Mouse (Mus musculus): Measurements from ENCODE around the gene Itgb5. TPM values are rescaled to one million over a fixed set of nuclear protein-coding genes. Genes with fewer than 3 reads are reported as not detected.
A peak's percentile ranks its signal among the peaks of the same experiment; 100 is the strongest.

Itgb5 gene
- polyA plus RNA-seq, 2 experiments: 10.8 to 14.1 TPM

DNA sequence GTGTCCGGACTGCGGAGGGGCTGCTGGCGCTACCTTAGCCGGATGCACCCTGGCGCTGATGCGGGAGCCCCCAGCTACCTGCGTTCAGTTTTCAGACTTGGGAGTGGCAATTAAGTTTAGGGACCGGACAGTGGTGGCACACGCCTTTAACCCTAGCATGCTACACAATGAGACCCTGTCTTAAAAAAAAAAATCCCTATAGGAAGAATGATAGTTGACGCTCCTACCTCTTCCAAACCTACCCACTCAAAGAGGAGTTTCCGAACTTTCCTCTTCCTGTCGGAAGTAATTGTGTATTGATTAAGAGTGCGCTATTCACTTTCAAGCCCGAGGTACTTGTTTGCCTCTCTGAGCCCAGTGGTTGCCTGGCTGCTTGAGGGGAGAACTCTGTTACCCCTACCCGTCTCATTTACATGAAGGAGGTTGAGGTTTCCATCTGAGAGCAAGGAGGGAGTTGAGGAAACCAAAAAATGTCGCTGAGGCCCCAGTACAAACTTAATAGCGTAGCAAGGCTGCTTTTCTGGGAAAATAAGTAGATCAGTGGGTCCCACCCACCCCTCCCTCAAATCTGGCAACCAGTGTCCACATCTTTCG lies 1.1 kb downstream of the Itgb5 start:
- no peaks in the 10 kb centered on the region for H3K36me3 ChIP-seq (replicated peaks; ENCODE audit: control insufficient read depth, insufficient read depth, low read depth)
- no peak overlapping the region for H3K27ac ChIP-seq
- H3K9ac ChIP-seq (replicated peaks): no peak overlapping the region
- peak overlapping the region; percentile 47 for H3K4me2 ChIP-seq (ENCODE audit: low read depth)
- no peaks in the 10 kb centered on the region for H3K9me3 ChIP-seq (ENCODE audit: control insufficient read depth, low read length)
- WGBS (ENCODE audit: insufficient replicate concordance): 8% methylated on average over 18 of the region's 18 CpGs
- DNase-seq (ENCODE audit: low read depth in 3 of 3, low spot score in 3 of 3) (no peak), ATAC-seq (ENCODE audit: insufficient read depth) (no peak)
- H3K4me3 ChIP-seq (ENCODE audit: insufficient read depth in 1 of 2, low read depth in 2 of 2, low read length in 2 of 2): peak overlapping the region; percentile 54 to 60
- no peak for TF ChIP-seq EP300 (IDR thresholded peaks at IDR 0.05; ENCODE audit: low read depth)
- TF ChIP-seq CTCF (IDR thresholded peaks at IDR 0.05; ENCODE audit: low read depth): no peak
- peaks cover 49% of the 10 kb centered on the region for H3K27me3 ChIP-seq (ENCODE audit: control insufficient read depth, insufficient read depth, low read length)
- H3K4me1 ChIP-seq (replicated peaks; ENCODE audit: control insufficient read depth in 2 of 2, insufficient read depth in 2 of 2, low read length in 1 of 2): peaks cover 0 to 15% of the 10 kb centered on the region in 2 experiments; a peak in 2 of 4 replicates

DNA sequence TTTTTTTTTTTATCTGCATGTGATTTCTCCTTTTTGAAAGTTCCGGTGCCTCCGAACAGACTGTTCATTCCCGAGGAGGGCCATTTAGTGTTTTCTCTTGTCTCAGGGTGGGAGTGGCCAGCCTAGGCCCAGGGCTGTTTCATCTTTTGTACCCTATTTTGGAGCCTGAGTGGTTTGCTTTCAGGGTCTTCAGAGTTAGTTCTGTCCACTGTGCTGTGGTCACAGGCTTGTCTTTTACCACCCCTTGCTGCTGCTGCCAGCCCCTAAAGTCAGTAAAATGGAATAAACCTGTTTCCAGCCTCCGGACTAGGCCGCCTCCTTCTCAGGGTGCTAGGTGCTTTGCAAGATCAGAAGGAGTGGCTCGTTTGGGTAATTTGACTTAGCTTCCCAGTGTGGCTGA lies 2.6 kb downstream of the Itgb5 start:
- Histone ChIP-seq H3K27ac (no peak overlapping the region), H3K4me2 (ENCODE audit: low read depth) (peak overlapping the region; percentile 59), H3K4me1 (replicated peaks; ENCODE audit: control insufficient read depth in 2 of 2, insufficient read depth in 2 of 2, low read length in 1 of 2) (peaks cover 0 to 19% of the 10 kb centered on the region in 2 experiments; a peak in 2 of 4 replicates), H3K36me3 (replicated peaks; ENCODE audit: control insufficient read depth, insufficient read depth, low read depth) (no peaks in the 10 kb centered on the region), H3K9me3 (ENCODE audit: control insufficient read depth, low read length) (no peaks in the 10 kb centered on the region), H3K9ac (replicated peaks) (no peak overlapping the region), H3K27me3 (ENCODE audit: control insufficient read depth, insufficient read depth, low read length) (peaks cover 49% of the 10 kb centered on the region), H3K4me3 (ENCODE audit: insufficient read depth in 1 of 2, low read depth in 2 of 2, low read length in 2 of 2) (no peak overlapping the region)
- TF ChIP-seq EP300 (IDR thresholded peaks at IDR 0.05; ENCODE audit: low read depth) (no peak), CTCF (IDR thresholded peaks at IDR 0.05; ENCODE audit: low read depth) (no peak)
- DNase-seq (ENCODE audit: low read depth in 3 of 3, low spot score in 3 of 3): no peak
- WGBS (ENCODE audit: insufficient replicate concordance): 56% methylated on average over 6 of the region's 6 CpGs
- ATAC-seq (ENCODE audit: insufficient read depth): no peak

DNA sequence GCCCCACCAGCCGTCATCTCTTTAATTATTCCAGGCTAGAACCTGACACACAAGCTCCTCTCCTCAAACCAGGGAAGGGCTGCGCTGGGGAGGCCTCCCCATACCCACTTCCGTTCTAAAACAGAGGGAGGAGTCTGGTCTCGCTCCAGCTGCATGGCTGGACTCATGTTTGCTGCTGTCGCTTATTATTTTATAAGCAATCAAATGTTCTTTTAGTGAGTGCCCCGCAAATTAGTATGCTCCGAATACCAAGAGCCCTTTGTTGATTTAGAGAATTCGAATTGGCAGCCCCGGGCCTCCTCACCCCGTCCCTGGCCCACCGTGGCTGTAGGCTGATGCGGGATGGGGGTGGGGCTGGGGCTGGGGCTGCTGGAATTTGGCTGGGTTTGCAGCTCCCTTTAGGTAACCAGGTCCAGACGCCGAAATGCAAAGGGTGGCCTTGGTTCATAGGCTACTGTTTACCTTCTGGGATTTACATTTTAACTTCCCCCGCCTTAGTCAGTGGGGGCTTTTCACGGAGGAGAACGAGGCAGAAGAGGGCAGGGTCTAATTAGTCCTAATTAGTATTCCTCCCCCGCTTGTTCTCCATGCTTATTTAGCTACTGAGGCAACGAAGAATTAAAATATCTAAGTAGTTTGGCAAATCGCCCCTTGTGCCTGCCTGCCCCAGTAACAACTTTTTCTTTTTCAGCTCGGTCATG lies 3.4 kb downstream of the Itgb5 start:
- no peaks in the 10 kb centered on the region for H3K36me3 ChIP-seq (replicated peaks; ENCODE audit: control insufficient read depth, insufficient read depth, low read depth)
- 3% methylated on average over 21 of the region's 21 CpGs for WGBS (ENCODE audit: insufficient replicate concordance)
- H3K27me3 ChIP-seq (ENCODE audit: control insufficient read depth, insufficient read depth, low read length): peaks cover 49% of the 10 kb centered on the region
- H3K9me3 ChIP-seq (ENCODE audit: control insufficient read depth, low read length): no peaks in the 10 kb centered on the region
- peak overlapping the region; percentile 59 for H3K4me2 ChIP-seq (ENCODE audit: low read depth)
- H3K27ac ChIP-seq: no peak overlapping the region; the same call in 1 of the 2 replicates
- ATAC-seq (ENCODE audit: insufficient read depth): no peak
- no peak overlapping the region for H3K9ac ChIP-seq (replicated peaks)
- no peak for DNase-seq (ENCODE audit: low read depth in 3 of 3, low spot score in 3 of 3)
- peak overlapping the region in 1 of 2 experiments; percentile 17; a peak in 2 of 4 replicates for H3K4me3 ChIP-seq (ENCODE audit: insufficient read depth in 1 of 2, low read depth in 2 of 2, low read length in 2 of 2)
- peaks cover 0 to 23% of the 10 kb centered on the region in 2 experiments; a peak in 2 of 4 replicates for H3K4me1 ChIP-seq (replicated peaks; ENCODE audit: control insufficient read depth in 2 of 2, insufficient read depth in 2 of 2, low read length in 1 of 2)
- TF ChIP-seq CTCF (IDR thresholded peaks at IDR 0.05; ENCODE audit: low read depth): no peak

DNA sequence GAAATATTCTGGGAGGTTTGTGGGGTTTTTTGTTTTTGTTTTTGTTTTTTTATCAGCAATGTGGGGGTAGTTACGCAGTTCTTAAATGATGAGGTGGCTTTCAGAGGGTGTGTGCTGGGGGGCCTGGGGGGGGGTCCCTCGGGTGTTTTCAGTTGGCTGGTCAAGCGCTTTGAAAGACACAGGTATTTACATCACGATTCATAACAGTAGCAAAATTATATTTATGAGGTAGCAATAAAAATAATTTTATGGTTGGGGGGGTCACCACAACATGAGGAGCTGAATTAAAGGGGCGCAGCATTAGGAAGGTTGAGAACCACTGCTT lies 3.9 kb downstream of the Itgb5 start:
- DNase-seq (ENCODE audit: low read depth in 3 of 3, low spot score in 3 of 3) (no peak), ATAC-seq (ENCODE audit: insufficient read depth) (no peak)
- Histone ChIP-seq H3K4me2 (ENCODE audit: low read depth) (peak overlapping the region; percentile 59), H3K27me3 (ENCODE audit: control insufficient read depth, insufficient read depth, low read length) (peaks cover 49% of the 10 kb centered on the region), H3K9ac (replicated peaks) (no peak overlapping the region), H3K9me3 (ENCODE audit: control insufficient read depth, low read length) (no peaks in the 10 kb centered on the region), H3K27ac (no peak overlapping the region; the same call in 1 of the 2 replicates), H3K4me1 (replicated peaks; ENCODE audit: control insufficient read depth in 2 of 2, insufficient read depth in 2 of 2, low read length in 1 of 2) (peaks cover 0 to 23% of the 10 kb centered on the region in 2 experiments; a peak in 2 of 4 replicates), H3K36me3 (replicated peaks; ENCODE audit: control insufficient read depth, insufficient read depth, low read depth) (no peaks in the 10 kb centered on the region), H3K4me3 (ENCODE audit: insufficient read depth in 1 of 2, low read depth in 2 of 2, low read length in 2 of 2) (0 out of 4 replicates have a peak overlapping the region, but pooled peaks of 1 of the 2 experiments have one; percentile 12)
- 10% methylated on average over 5 of the region's 5 CpGs for WGBS (ENCODE audit: insufficient replicate concordance)
- TF ChIP-seq EP300 (IDR thresholded peaks at IDR 0.05; ENCODE audit: low read depth) (no peak), CTCF (IDR thresholded peaks at IDR 0.05; ENCODE audit: low read depth) (no peak)

DNA sequence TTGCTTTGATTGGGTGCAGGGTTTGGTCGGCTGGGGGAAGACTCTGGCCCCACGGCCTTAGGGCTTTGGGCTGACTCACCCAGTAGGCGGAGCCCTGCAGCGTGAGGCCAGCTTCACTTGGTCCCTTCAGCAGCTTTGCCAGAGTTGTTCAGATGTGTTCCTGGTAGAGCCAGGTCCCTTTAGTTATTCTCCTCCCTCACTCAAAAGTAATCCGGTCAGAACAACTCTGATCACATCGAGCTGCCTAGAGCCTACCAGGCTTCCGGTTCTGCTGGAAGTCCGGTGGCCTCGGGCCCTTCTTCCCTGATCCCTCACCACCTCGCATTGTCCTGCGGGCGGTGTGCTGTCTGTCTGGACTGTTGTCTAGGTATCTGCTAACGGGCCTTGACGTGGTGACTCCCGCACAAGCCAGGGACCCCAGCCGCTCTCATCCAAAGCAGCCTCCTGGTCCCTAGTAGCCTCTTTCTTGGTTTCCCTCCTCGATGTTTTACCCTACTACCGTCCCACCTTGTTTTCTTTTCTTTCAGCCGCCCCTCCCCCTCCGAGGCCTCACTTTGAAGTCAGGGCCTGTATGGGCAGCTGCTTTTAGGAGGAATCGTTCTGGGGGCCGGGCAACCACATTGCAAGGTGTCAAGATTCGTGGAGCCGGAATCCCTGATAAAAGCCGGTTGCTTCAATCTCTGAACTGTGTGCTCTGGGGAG lies 4.5 kb downstream of the Itgb5 start:
- Histone ChIP-seq H3K4me3 (ENCODE audit: insufficient read depth in 1 of 2, low read depth in 2 of 2, low read length in 2 of 2) (0 out of 4 replicates have a peak overlapping the region, but pooled peaks of 1 of the 2 experiments have one; percentile 20), H3K27ac (no peak overlapping the region), H3K4me2 (ENCODE audit: low read depth) (peak overlapping the region; percentile 59), H3K36me3 (replicated peaks; ENCODE audit: control insufficient read depth, insufficient read depth, low read depth) (no peaks in the 10 kb centered on the region), H3K27me3 (ENCODE audit: control insufficient read depth, insufficient read depth, low read length) (peaks cover 44% of the 10 kb centered on the region), H3K9me3 (ENCODE audit: control insufficient read depth, low read length) (no peaks in the 10 kb centered on the region), H3K4me1 (replicated peaks; ENCODE audit: control insufficient read depth in 2 of 2, insufficient read depth in 2 of 2, low read length in 1 of 2) (peaks cover 0 to 23% of the 10 kb centered on the region in 2 experiments; a peak in 2 of 4 replicates), H3K9ac (replicated peaks) (no peak overlapping the region)
- TF ChIP-seq EP300 (IDR thresholded peaks at IDR 0.05; ENCODE audit: low read depth): no peak
- TF ChIP-seq CTCF (IDR thresholded peaks at IDR 0.05; ENCODE audit: low read depth): peak; percentile 31; the same call in 1 of the 2 replicates
- DNase-seq (ENCODE audit: low read depth in 3 of 3, low spot score in 3 of 3) (no peak), ATAC-seq (ENCODE audit: insufficient read depth) (no peak; the same call in 1 of the 2 replicates)
- WGBS (ENCODE audit: insufficient replicate concordance): 4% methylated on average over 25 of the region's 25 CpGs

Data from liver, embryonic 14.5 days (tissue).